Mouse (Mus musculus): ENCODE measurements at regions not wholly inside any gene's neighbourhood (a gene's known extent, or its start where the extent isn't known, plus 50 kb on each side); places are given as distances from the start of the nearest gene placed in this dataset.

DNA sequence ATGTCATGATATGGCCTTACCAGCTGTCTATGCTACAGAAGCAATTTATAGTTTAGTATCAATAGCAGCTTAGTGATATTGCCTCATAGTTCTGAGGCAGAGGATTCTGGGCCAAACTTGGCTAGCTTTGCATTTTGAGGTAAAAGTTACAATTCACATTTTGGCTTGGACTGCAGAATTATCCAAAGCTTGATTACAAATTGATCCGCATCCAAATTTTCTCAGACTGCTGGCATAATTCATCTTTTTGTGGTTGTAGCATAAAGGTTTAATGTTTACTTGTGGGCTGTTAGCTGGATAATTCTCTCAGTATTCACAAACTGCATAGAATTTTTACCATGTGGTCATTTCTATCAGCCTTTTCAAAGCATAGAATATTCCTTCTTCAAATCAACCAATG is 589.9 kb upstream of the Pdcd1 start:
- no peaks in the 10 kb centered on the region for H3K27me3 ChIP-seq (replicated peaks; ENCODE audit: control insufficient read depth, insufficient read depth, low read length)
- no peak overlapping the region for H3K9ac ChIP-seq (ENCODE audit: low read length)
- H3K9me3 ChIP-seq (ENCODE audit: control insufficient read depth, low read length): no peaks in the 10 kb centered on the region
- no peak overlapping the region for H3K27ac ChIP-seq (ENCODE audit: low read depth)
- no peak overlapping the region for H3K4me2 ChIP-seq (ENCODE audit: low read length)
- no peak overlapping the region for H3K4me3 ChIP-seq (ENCODE audit: low read depth, low read length)
- DNase-seq (ENCODE audit: low spot score): no peak
- ATAC-seq (replicated peaks; ENCODE audit: low FRiP score, low TSS enrichment, low read depth): no peak
- whole genome bisulfite sequencing: 91% methylated on average over 1 of the region's 1 CpGs
- H3K36me3 ChIP-seq (ENCODE audit: control insufficient read depth, insufficient read depth, low read length): no peaks in the 10 kb centered on the region
- H3K4me1 ChIP-seq (replicated peaks; ENCODE audit: control insufficient read depth, insufficient read depth, low read length): no peaks in the 10 kb centered on the region

DNA sequence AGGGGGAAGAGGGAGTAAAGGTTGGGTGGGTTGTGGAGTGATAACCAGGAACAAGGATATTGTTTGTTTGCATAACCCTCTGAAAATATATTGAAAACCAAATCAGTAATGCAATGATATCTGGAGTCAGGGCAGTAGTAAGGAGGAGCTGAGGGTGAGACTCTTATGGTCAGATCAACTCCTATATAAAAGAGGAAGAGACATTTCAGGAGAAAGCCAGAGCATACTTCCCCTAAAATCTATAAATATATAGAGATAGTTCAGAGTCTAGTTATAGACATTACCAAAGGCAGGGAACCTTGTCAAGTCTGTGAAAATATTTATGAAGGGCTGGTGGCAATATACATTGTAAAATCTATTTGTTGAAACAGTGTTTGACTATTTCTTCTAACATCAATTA is 605.9 kb upstream of the Pdcd1 start:
- DNase-seq (ENCODE audit: low spot score) (no peak), ATAC-seq (replicated peaks; ENCODE audit: low FRiP score, low TSS enrichment, low read depth) (no peak)
- Histone ChIP-seq H3K4me3 (ENCODE audit: low read depth, low read length) (no peak overlapping the region), H3K4me2 (ENCODE audit: low read length) (no peak overlapping the region), H3K9me3 (ENCODE audit: control insufficient read depth, low read length) (no peaks in the 10 kb centered on the region), H3K36me3 (ENCODE audit: control insufficient read depth, insufficient read depth, low read length) (no peaks in the 10 kb centered on the region), H3K4me1 (replicated peaks; ENCODE audit: control insufficient read depth, insufficient read depth, low read length) (no peaks in the 10 kb centered on the region), H3K9ac (ENCODE audit: low read length) (no peak overlapping the region), H3K27me3 (replicated peaks; ENCODE audit: control insufficient read depth, insufficient read depth, low read length) (no peaks in the 10 kb centered on the region), H3K27ac (ENCODE audit: low read depth) (no peak overlapping the region)

DNA sequence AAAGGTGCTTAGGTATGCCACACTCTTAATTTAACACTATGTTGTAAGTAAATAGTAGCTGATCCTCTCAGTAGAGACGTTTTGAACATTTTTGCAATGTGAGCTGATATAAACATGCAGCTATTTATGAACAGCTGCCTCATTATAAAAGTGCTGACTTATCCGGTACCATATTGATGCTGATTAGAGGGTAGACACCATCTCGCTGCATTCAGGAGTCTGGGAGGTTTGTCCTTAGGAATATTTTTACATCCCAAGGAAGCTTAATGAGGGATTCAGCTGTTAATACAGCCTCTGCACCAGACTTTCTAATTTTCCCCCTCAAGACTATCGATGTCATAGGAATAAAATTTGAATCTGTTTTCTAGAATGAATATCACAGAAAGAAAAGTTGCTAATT is 619.3 kb upstream of the Pdcd1 start:
- DNase-seq (ENCODE audit: low spot score) (no peak), ATAC-seq (replicated peaks; ENCODE audit: low FRiP score, low TSS enrichment, low read depth) (no peak)

DNA sequence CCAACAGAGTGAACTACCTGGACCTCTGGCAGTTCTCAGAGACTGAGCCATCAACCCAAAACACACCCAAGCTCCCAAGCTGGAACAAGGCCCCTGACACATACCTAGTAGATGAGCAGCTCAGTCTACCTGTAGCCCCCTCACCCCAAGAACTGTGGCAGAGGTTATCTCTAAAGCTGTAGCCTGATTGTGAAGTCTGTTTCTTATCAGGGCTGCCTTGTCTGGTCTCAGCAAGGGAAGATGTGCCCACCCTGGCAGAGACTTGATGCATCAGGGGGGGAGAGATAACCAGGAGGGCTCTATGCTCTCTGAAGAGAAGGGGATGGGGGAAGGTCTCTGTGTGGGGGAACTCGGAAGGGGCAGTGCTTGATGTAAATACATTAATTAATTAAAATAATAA is 612.9 kb upstream of the Fam174a start:
- Histone ChIP-seq H3K4me3 (ENCODE audit: low read depth, low read length) (no peak overlapping the region), H3K27me3 (replicated peaks; ENCODE audit: control insufficient read depth, insufficient read depth, low read length) (no peaks in the 10 kb centered on the region), H3K9ac (ENCODE audit: low read length) (no peak overlapping the region), H3K4me1 (replicated peaks; ENCODE audit: control insufficient read depth, insufficient read depth, low read length) (no peaks in the 10 kb centered on the region), H3K9me3 (ENCODE audit: control insufficient read depth, low read length) (no peaks in the 10 kb centered on the region), H3K4me2 (ENCODE audit: low read length) (no peak overlapping the region), H3K27ac (ENCODE audit: low read depth) (no peak overlapping the region), H3K36me3 (ENCODE audit: control insufficient read depth, insufficient read depth, low read length) (no peaks in the 10 kb centered on the region)
- ATAC-seq (replicated peaks; ENCODE audit: low FRiP score, low TSS enrichment, low read depth) (no peak), DNase-seq (ENCODE audit: low spot score) (no peak)
- WGBS: 64% methylated on average over 1 of the region's 1 CpGs

More for the DNA sequence above, 619.3 kb upstream of the Pdcd1 start:
- Histone ChIP-seq H3K9me3 (ENCODE audit: control insufficient read depth, low read length) (no peaks in the 10 kb centered on the region), H3K27me3 (replicated peaks; ENCODE audit: control insufficient read depth, insufficient read depth, low read length) (no peaks in the 10 kb centered on the region), H3K4me1 (replicated peaks; ENCODE audit: control insufficient read depth, insufficient read depth, low read length) (no peaks in the 10 kb centered on the region), H3K27ac (ENCODE audit: low read depth) (no peak overlapping the region), H3K9ac (ENCODE audit: low read length) (no peak overlapping the region), H3K36me3 (ENCODE audit: control insufficient read depth, insufficient read depth, low read length) (no peaks in the 10 kb centered on the region), H3K4me2 (ENCODE audit: low read length) (no peak overlapping the region), H3K4me3 (ENCODE audit: low read depth, low read length) (no peak overlapping the region)
- WGBS: 71% methylated on average over 4 of the region's 4 CpGs

DNA sequence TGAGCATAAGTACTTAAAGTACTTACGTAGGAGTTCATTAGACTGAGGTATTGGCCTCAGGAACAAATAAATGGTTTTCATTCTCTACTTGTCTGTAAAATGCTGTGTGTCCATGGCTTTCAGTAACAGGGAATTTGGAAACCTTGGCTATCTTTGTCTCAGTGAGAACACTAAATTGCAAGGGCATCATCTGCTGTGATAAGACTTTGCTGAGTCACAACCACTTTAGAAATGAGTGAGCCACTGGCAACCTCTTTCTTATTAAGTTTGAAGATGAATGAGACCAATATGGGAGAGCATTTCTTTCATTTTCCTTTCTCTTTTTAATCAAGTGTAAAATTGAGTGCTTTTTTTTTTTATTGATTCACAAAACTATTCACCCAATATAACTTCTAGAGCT is 611.7 kb upstream of the Fam174a start:
- WGBS: 87% methylated on average over 1 of the region's 1 CpGs
- no peak overlapping the region for H3K4me3 ChIP-seq (ENCODE audit: low read depth, low read length)
- H3K4me1 ChIP-seq (replicated peaks; ENCODE audit: control insufficient read depth, insufficient read depth, low read length): no peaks in the 10 kb centered on the region
- H3K36me3 ChIP-seq (ENCODE audit: control insufficient read depth, insufficient read depth, low read length): no peaks in the 10 kb centered on the region
- H3K4me2 ChIP-seq (ENCODE audit: low read length): no peak overlapping the region
- ATAC-seq (replicated peaks; ENCODE audit: low FRiP score, low TSS enrichment, low read depth) (no peak), DNase-seq (ENCODE audit: low spot score) (no peak)
- H3K9me3 ChIP-seq (ENCODE audit: control insufficient read depth, low read length): no peaks in the 10 kb centered on the region
- no peaks in the 10 kb centered on the region for H3K27me3 ChIP-seq (replicated peaks; ENCODE audit: control insufficient read depth, insufficient read depth, low read length)
- H3K9ac ChIP-seq (ENCODE audit: low read length): no peak overlapping the region
- H3K27ac ChIP-seq (ENCODE audit: low read depth): no peak overlapping the region

DNA sequence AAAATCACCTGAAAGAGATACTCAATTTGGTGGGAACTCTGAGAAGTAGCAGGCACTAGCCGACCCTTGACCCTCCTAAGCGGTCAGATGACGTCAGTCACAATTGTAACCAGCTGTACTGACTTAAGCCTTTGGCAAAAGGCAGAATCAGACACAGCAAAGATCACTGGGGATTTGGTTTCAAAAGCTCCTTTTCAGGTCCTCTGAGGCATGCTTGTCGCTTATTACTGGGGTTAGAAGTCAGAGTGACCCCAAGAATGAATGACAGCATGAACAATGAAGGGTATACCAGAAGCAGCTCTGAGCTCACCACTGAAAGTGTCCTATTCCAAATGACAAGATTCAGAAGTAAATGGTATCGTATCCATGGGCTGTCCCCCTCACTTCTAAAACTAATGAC is 600.6 kb upstream of the Fam174a start:
- ATAC-seq (replicated peaks; ENCODE audit: low FRiP score, low TSS enrichment, low read depth): no peak
- Histone ChIP-seq H3K4me2 (ENCODE audit: low read length) (no peak overlapping the region), H3K4me3 (ENCODE audit: low read depth, low read length) (no peak overlapping the region), H3K9me3 (ENCODE audit: control insufficient read depth, low read length) (no peaks in the 10 kb centered on the region), H3K36me3 (ENCODE audit: control insufficient read depth, insufficient read depth, low read length) (no peaks in the 10 kb centered on the region), H3K27ac (ENCODE audit: low read depth) (no peak overlapping the region), H3K9ac (ENCODE audit: low read length) (no peak overlapping the region), H3K4me1 (replicated peaks; ENCODE audit: control insufficient read depth, insufficient read depth, low read length) (no peaks in the 10 kb centered on the region), H3K27me3 (replicated peaks; ENCODE audit: control insufficient read depth, insufficient read depth, low read length) (no peaks in the 10 kb centered on the region)
- DNase-seq (ENCODE audit: low spot score): no peak
- 60% methylated on average over 5 of the region's 5 CpGs for WGBS

DNA sequence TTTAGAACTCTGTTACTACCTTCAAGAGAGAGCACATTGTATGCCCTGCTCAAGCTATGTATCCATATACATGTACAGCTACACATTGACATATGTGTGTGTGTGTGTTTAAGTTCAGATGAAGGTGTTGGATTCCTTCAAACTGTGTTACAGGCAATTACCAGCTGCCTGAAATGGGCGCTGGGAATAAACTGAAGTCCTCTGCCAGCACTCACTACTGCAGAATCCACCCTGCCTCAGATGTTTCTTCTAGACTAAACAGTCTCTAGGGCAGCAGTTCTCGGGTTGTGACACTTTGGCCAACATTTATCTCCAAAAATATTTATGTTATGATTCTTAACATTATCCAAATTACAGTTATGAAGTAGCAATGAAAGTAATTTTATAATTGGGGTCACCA is 595.7 kb upstream of the Fam174a start:
- no peak overlapping the region for H3K27ac ChIP-seq (ENCODE audit: low read depth)
- no peak overlapping the region for H3K9ac ChIP-seq (ENCODE audit: low read length)
- no peak for ATAC-seq (replicated peaks; ENCODE audit: low FRiP score, low TSS enrichment, low read depth)
- no peaks in the 10 kb centered on the region for H3K27me3 ChIP-seq (replicated peaks; ENCODE audit: control insufficient read depth, insufficient read depth, low read length)
- no peak overlapping the region for H3K4me2 ChIP-seq (ENCODE audit: low read length)
- H3K36me3 ChIP-seq (ENCODE audit: control insufficient read depth, insufficient read depth, low read length): no peaks in the 10 kb centered on the region
- DNase-seq (ENCODE audit: low spot score): no peak
- H3K4me1 ChIP-seq (replicated peaks; ENCODE audit: control insufficient read depth, insufficient read depth, low read length): no peaks in the 10 kb centered on the region
- WGBS: 46% methylated on average over 2 of the region's 2 CpGs
- no peaks in the 10 kb centered on the region for H3K9me3 ChIP-seq (ENCODE audit: control insufficient read depth, low read length)
- no peak overlapping the region for H3K4me3 ChIP-seq (ENCODE audit: low read depth, low read length)

DNA sequence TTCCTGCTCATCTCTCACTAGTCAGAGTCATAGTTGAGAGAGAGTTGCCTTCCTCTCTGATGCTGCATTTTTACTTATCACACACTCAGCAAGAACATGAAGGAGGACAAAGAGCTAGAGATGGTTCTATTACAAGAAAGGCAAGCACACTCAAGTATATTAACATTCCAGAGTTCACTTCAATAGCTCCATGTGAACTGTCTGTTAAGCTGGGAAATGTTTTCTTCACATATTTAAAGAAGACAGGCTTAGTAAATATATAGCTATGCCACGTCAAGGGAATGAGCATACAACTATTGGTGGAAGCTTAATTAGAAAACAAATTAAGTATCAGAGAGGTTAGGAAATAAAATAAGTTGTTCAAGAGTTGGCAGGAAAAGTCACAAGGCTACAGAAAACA is 559.9 kb upstream of the Fam174a start:
- Histone ChIP-seq H3K9me3 (ENCODE audit: control insufficient read depth, low read length) (no peaks in the 10 kb centered on the region), H3K9ac (ENCODE audit: low read length) (no peak overlapping the region), H3K36me3 (ENCODE audit: control insufficient read depth, insufficient read depth, low read length) (no peaks in the 10 kb centered on the region), H3K4me1 (replicated peaks; ENCODE audit: control insufficient read depth, insufficient read depth, low read length) (no peaks in the 10 kb centered on the region), H3K4me2 (ENCODE audit: low read length) (no peak overlapping the region), H3K4me3 (ENCODE audit: low read depth, low read length) (no peak overlapping the region), H3K27me3 (replicated peaks; ENCODE audit: control insufficient read depth, insufficient read depth, low read length) (no peaks in the 10 kb centered on the region), H3K27ac (ENCODE audit: low read depth) (no peak overlapping the region)
- DNase-seq (ENCODE audit: low spot score) (no peak), ATAC-seq (replicated peaks; ENCODE audit: low FRiP score, low TSS enrichment, low read depth) (no peak)
- 60% methylated on average over 1 of the region's 1 CpGs for WGBS

DNA sequence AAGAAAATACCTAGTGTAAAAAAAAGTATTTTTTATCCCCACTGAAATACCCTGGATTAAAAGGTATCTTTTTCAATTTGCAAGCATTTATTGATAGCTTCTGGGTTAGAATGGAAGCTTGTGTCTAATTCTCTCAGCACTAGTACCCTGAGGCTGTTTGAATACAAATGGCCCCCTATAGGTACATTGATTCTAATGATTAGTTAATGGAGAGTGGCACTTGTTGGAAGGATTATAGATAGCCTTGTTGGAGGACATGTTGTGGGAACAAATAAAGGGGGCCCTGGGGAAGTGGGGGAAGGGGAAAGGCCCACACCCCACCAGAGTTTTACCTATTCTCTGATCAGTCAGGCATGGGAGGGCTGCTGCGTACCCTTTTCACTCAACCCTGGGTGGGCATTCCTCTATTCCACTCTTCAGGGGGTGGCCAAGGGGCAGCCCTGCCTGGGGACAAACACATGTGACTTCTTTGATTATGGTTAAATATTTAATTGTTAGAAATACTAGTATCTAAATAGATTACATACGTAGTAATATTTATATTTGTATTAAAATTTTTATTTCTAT is 524.3 kb upstream of the Fam174a start:
- ATAC-seq (replicated peaks; ENCODE audit: low FRiP score, low TSS enrichment, low read depth): no peak
- no peak for DNase-seq (ENCODE audit: low spot score)
- Histone ChIP-seq H3K4me2 (ENCODE audit: low read length) (no peak overlapping the region), H3K27ac (ENCODE audit: low read depth) (no peak overlapping the region), H3K36me3 (ENCODE audit: control insufficient read depth, insufficient read depth, low read length) (no peaks in the 10 kb centered on the region), H3K9ac (ENCODE audit: low read length) (no peak overlapping the region), H3K9me3 (ENCODE audit: control insufficient read depth, low read length) (no peaks in the 10 kb centered on the region), H3K27me3 (replicated peaks; ENCODE audit: control insufficient read depth, insufficient read depth, low read length) (no peaks in the 10 kb centered on the region), H3K4me1 (replicated peaks; ENCODE audit: control insufficient read depth, insufficient read depth, low read length) (no peaks in the 10 kb centered on the region), H3K4me3 (ENCODE audit: low read depth, low read length) (no peak overlapping the region)
- WGBS: 87% methylated on average over 2 of the region's 2 CpGs

All from intestine, embryonic 14.5 days (tissue).